Mouse (Mus musculus) heart, postnatal 25 days (tissue): ENCODE results near the gene Dlg2. TPM values are rescaled to one million over a fixed set of nuclear protein-coding genes. Genes with fewer than 3 reads are reported as not detected.

ENCODE experiments used
- DNase-seq: peaks from one replicate; pipeline ENCODE4 v3.0.0; 2022; ENCODE audit warnings: low spot score
- intact Hi-C: fragments of 180-260 bp; cut with DNase I; formaldehyde crosslinking; loops from one replicate; pipeline ENCODE4 v1.15.1; 2025
- total RNA-seq, 2 experiments: library from RNA; stranded (reverse); gene quantifications; 2 replicates each; pipeline ENCODE4 v1.2.3; 2021

Dlg2 gene
- total RNA-seq, 2 experiments from 2014 or later, result 1.0 to 1.9 TPM

GRCm38 (mm10) chr7:91414749-91415148 lies 938.3 kb downstream of the Dlg2 start:
- intact Hi-C loops, result no loop called here
- no peak for DNase-seq

GRCm38 (mm10) chr7:91420215-91420614 lies 943.7 kb downstream of the Dlg2 start:
- intact Hi-C loops, result no loop called here
- no peak for DNase-seq

GRCm38 (mm10) chr7:91423784-91424183 lies 947.3 kb downstream of the Dlg2 start:
- no peak for DNase-seq
- intact Hi-C loops, result no loop called here

- DNase-seq, result no peak
- intact Hi-C loops, result loop anchor here (5.0 kb wide), 1 partner anchor 202 kb away; no protein-coding TSS in a partner anchor
These were observed 953.3 kb downstream of the Dlg2 start for GRCm38 (mm10) chr7:91429712-91430275.

GRCm38 (mm10) chr7:91431594-91432240 lies 955.2 kb downstream of the Dlg2 start:
- no peak for DNase-seq
- intact Hi-C loops, result loop anchor here (2.0 to 5.0 kb wide), 2 partner anchors 204 to 919 kb away; no protein-coding TSS in a partner anchor

GRCm38 (mm10) chr7:91432563-91432962 lies 956.1 kb downstream of the Dlg2 start:
- intact Hi-C loops, result loop anchor here (2.0 to 5.0 kb wide), 2 partner anchors 205 to 920 kb away; no protein-coding TSS in a partner anchor
- DNase-seq, result no peak

GRCm38 (mm10) chr7:91434739-91435138 lies 958.3 kb downstream of the Dlg2 start:
- intact Hi-C loops, result loop anchor here (5.0 kb wide), 1 partner anchor 207 kb away; no protein-coding TSS in a partner anchor
- no peak for DNase-seq

GRCm38 (mm10) chr7:91440326-91440725 lies 963.9 kb downstream of the Dlg2 start:
- DNase-seq, result no peak
- intact Hi-C loops, result no loop called here

- intact Hi-C loops, result no loop called here
- no peak for DNase-seq
These were observed 966.2 kb downstream of the Dlg2 start for GRCm38 (mm10) chr7:91442447-91443376.

- DNase-seq, result no peak
- intact Hi-C loops, result no loop called here
These were observed 966.9 kb downstream of the Dlg2 start for GRCm38 (mm10) chr7:91443377-91443714.

GRCm38 (mm10) chr7:91443913-91444312 lies 967.4 kb downstream of the Dlg2 start:
- intact Hi-C loops, result no loop called here
- no peak for DNase-seq

- intact Hi-C loops, result no loop called here
- DNase-seq, result no peak
These were observed 968.3 kb downstream of the Dlg2 start for GRCm38 (mm10) chr7:91444728-91445127.

- intact Hi-C loops, result loop anchor here (2.0 kb wide), 1 partner anchor 570 kb away; no protein-coding TSS in a partner anchor
These were observed 980.3 kb downstream of the Dlg2 start for GRCm38 (mm10) chr7:91456796-91457195.

GRCm38 (mm10) chr7:91457207-91457606 lies 980.7 kb downstream of the Dlg2 start:
- intact Hi-C loops, result loop anchor here (2.0 kb wide), 1 partner anchor 570 kb away; no protein-coding TSS in a partner anchor

More at GRCm38 (mm10) chr7:91456796-91457195, 980.3 kb downstream of the Dlg2 start:
- DNase-seq, result no peak

GRCm38 (mm10) chr7:91461352-91461751 lies 984.9 kb downstream of the Dlg2 start:
- intact Hi-C loops, result no loop called here

More at GRCm38 (mm10) chr7:91457207-91457606, 980.7 kb downstream of the Dlg2 start:
- no peak for DNase-seq

GRCm38 (mm10) chr7:91463256-91463655 lies 986.8 kb downstream of the Dlg2 start:
- no peak for DNase-seq
- intact Hi-C loops, result no loop called here

More at GRCm38 (mm10) chr7:91461352-91461751, 984.9 kb downstream of the Dlg2 start:
- DNase-seq, result no peak

- no peak for DNase-seq
- intact Hi-C loops, result no loop called here
These were observed 990.6 kb downstream of the Dlg2 start for GRCm38 (mm10) chr7:91467061-91467460.

- no peak for DNase-seq
These were observed 1002.7 kb downstream of the Dlg2 start for GRCm38 (mm10) chr7:91479145-91479544.

GRCm38 (mm10) chr7:91481574-91482197 lies 1005.2 kb downstream of the Dlg2 start:
- DNase-seq, result no peak
- intact Hi-C loops, result loop anchor here (10.0 kb wide), 1 partner anchor 63 kb away; no protein-coding TSS in a partner anchor

More at GRCm38 (mm10) chr7:91479145-91479544, 1002.7 kb downstream of the Dlg2 start:
- intact Hi-C loops, result no loop called here

- no peak for DNase-seq
- intact Hi-C loops, result no loop called here
These were observed 1016.8 kb downstream of the Dlg2 start for GRCm38 (mm10) chr7:91493234-91493633.
